Mouse (Mus musculus) embryonic fibroblast, embryonic 13.5 days (primary cell): ENCODE measurements around the gene Gpr152.

Source experiments
- CTCF ChIP-seq: IDR thresholded peaks from 2 replicates; pipeline ENCODE4 v1.5.1; 2011; ENCODE audit warnings: mild to moderate bottlenecking, control low read depth, low read length, moderate library complexity, borderline replicate concordance; ENCODE audit not compliant: insufficient read depth
- POLR2A ChIP-seq: IDR thresholded peaks from 2 replicates; pipeline ENCODE4 v1.6.1; 2011; ENCODE audit warnings: low read depth, mild to moderate bottlenecking, control low read depth, low read length, moderate library complexity

DNA sequence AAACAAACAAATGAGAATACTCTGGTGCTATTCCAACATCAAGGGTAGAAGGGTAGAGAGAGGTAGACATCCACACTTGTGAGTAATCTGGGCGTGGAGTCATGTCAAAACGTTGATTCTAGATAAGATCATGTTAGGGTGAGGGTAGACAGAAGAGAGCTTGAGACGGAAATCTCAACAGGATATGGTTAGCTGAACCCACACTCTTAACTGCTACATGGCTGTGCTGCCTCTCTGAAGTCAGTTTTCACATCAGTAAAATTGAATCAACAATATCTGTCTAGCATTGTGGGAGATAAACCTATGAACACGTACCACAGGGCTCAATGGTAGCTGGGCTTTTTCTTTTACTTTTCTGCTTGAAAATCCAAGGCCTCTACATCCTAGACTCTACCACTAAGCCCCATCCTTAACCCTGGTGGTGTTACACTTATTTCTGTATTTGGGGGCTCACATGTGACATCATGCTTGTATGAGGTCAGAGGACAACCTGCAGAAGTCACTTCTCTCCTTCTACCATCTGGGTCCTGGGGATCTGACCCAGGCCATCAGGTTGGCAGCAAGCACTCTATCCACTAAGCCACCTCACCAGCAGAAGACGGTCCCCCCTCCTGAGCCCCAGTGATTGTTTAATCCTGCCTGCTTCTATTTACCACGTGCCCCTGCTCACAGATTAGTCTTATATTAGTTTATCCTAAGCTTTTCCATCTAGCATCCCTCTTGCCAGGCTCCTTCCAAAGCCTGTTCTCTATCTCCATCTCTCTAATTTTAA is 19.7 kb upstream of the Gpr152 start:
- TF ChIP-seq POLR2A (no peak), CTCF (no peak)
